Mouse (Mus musculus): ENCODE measurements at regions not wholly inside any gene's neighbourhood (a gene's known extent, or its start where the extent isn't known, plus 50 kb on each side); places are given as distances from the start of the nearest gene placed in this dataset.

DNA sequence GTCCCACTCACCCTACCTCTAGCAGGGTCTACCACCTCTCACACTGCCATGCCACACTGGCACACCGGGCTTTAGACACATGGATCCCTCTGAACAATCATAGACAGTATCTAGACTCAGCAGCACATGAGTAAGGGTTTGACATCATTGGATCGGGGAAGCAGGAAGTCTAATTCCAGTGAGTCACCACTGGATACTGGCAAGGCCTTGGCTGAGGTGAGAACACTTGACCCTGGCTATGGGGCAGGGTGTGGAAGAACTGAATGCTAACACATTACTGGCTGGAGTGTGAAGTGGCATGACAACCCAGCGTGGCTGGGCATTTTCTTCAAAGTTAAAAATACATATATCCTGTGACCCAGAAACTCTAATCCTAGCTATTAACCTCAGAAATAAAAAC, 114.4 kb downstream of the H2afy start:
- no peak for DNase-seq

DNA sequence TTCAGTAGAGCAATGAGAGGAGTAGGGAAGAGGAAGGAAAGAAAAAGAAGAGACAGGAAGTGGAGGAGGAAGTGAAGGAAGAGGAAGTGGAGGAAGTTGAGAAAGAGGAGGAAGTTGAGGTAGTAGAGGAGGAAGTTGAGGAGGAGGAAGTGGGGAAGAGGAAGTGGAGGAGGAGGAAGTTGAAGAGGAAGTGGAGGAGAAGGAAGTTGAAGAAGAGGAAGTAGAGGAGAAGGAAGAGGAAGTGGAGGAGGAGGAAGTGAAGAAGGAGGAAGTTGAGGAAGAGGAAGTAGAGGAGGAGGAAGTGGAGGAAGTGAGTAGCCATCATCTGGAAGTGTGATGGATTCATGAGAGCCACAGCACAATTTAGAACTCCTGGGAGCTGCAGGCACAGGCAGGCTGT, 122.2 kb downstream of the H2afy start:
- DNase-seq = no peak

DNA sequence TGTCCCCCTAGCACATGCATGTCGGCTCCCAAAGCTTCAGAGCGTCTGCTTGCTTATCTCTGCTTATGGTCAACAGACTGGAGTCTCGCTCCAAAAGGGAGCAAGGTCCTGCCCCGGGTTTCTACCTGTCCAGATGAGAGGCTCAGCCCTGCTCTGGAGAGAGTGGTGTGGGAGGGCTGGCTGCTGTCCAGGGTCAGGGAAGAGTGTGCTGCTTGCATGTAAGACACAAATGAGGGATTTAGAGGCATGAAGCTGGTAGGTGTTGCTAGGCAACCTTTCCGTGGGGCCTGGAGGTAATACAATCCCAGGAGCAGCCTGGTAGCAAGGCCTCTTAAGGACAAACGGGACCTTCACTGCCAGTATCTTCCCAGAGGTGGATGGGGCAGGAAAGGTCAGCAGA, 125.7 kb downstream of the H2afy start:
- DNase-seq = no peak

GRCm38 (mm10) chr13:56006827-56007226, 129.3 kb downstream of the H2afy start:
- DNase-seq = no peak

GRCm38 (mm10) chr13:56005746-56006145, 130.4 kb downstream of the H2afy start:
- DNase-seq = no peak

- peak; percentile 73 for DNase-seq
Observed at GRCm38 (mm10) chr13:56003724-56004393, 132.3 kb downstream of the H2afy start.

DNA sequence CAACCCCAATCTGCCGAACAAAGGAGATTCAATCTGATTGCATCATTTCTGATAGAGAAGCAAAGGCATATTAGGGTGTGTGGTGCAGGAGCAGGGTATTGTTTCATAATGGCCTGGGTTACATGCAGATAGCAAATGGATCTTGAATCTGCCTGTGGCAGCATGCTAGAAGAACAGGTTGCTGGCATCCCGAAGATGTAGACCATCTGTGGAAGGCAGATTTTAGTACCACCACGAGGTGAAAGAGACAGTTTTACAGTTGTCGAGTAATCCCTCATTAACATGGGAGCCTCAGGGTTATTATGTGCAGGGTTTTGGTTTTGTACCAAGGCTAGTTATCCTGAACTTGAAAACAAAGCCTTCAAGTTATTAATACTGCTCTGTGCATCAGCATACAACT, 140.9 kb downstream of the H2afy start:
- DNase-seq = no peak

DNA sequence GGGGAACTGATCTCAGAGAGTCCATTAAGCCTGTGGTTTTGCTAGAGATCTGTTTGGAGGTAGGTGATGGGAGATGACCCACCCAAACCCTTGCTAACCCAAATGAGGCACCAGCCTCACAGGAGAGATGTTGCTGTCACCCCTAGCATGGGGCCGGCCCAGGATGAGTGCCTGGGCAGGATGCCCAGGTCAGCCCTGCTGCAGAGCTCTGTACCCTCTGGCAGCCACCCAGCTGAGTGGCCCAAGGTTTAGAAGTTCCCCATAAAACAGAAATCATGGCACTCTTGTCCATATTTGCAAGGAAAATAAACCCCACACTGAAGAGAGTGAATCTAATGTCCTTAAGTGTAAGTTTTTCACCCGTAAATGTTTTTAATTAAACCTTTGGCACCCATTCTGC, 141.7 kb downstream of the H2afy start:
- DNase-seq = peak; percentile 84

- peak; percentile 30 for DNase-seq
Observed at GRCm38 (mm10) chr13:55992699-55993098, 143.5 kb downstream of the H2afy start.

DNA sequence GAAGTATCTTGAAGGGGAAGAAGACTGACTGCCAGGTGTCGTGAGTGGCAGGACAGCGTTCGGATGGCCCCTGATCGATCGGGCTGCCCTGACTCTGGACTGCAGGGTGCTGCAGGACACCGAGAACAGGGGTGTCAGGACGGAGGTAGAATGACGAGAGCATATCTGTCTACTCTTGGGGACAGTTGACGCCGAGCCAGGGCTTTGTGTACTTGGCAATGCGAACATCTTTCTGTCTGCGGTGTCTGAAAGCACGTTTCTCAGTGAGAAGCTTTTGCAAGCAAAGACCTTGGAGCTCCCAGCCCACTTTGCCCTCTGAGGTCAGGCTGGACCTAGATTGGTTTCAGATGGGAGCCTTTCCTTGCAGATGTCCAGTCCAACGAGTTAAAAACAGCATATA, 144.9 kb downstream of the H2afy start:
- DNase-seq = no peak

DNA sequence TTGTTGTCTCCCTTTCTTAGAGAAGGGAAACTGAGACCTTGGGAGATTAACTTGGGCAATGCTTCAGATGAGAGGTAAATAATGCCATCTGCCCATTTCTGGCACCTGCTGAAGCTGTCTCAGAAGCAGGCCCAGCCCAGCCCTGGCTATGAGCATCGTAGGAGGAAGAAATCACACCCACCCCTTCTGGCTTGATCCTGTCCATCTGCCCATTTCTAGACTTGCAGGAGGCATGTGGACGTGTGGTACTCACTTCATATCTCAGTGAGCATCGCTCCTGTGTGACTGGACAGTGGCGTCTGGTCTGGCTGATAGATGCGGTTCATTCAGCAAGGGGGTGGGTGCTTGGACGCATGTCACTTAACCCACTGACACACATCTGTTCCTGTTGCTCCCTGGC, 146.0 kb downstream of the H2afy start:
- no peak for DNase-seq

DNA sequence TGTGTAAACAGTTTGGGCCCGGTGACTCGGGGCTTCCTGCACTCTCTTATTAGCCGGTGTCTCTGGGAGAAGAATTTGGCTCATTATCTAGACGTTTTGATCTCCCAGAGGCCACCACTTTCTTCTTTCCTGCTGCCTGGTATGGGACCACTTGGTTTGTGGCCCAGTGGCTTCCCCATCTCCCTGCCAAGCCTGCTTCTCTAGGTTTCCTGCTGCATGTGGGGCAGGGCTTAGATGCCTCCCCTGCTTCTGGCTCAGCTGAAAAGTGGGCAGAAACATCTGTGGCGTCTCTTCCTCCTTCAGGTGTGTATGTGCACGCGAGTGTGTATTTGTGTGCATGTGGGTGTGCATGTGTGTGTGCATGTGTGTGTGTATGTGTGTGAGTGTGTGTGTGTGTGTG, 146.8 kb downstream of the H2afy start:
- DNase-seq = no peak

- DNase-seq = no peak
Observed at GRCm38 (mm10) chr13:55985396-55985795, 149.4 kb upstream of the Pitx1 start.

- no peak for DNase-seq
Observed at GRCm38 (mm10) chr13:55984772-55985171, 148.8 kb upstream of the Pitx1 start.

DNA sequence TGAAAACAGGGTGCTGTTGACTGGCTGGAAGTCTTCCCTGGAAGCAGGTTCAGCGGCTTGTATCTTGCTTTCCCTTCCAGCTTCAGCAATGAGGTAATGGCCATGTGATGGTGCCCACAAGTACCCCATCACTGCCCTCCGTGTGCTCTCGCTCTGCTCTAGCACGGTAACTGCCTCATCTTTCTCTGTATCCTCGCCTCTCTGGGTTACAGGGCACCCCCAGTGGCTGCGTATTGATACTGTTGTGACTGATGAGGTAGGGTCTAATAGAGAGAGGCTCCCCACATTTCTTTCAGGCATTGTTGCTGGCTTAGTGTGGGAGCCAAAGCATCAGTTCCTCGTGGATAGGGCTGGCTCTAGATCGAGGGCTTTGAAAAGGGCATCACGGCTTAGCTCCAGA, 147.9 kb upstream of the Pitx1 start:
- DNase-seq = no peak

GRCm38 (mm10) chr13:55981041-55981440, 145.0 kb upstream of the Pitx1 start:
- no peak for DNase-seq

- no peak for DNase-seq
Observed at GRCm38 (mm10) chr13:55977902-55978301, 141.9 kb upstream of the Pitx1 start.

- DNase-seq = no peak
Observed at GRCm38 (mm10) chr13:55976911-55977381, 141.0 kb upstream of the Pitx1 start.

- DNase-seq = no peak
Observed at GRCm38 (mm10) chr13:55974105-55974504, 138.1 kb upstream of the Pitx1 start.

- DNase-seq = no peak
Observed at GRCm38 (mm10) chr13:55970687-55971086, 134.7 kb upstream of the Pitx1 start.

- DNase-seq = no peak
Observed at GRCm38 (mm10) chr13:55969473-55969872, 133.5 kb upstream of the Pitx1 start.

- DNase-seq = no peak
Observed at GRCm38 (mm10) chr13:55967151-55967550, 131.2 kb upstream of the Pitx1 start.

DNA sequence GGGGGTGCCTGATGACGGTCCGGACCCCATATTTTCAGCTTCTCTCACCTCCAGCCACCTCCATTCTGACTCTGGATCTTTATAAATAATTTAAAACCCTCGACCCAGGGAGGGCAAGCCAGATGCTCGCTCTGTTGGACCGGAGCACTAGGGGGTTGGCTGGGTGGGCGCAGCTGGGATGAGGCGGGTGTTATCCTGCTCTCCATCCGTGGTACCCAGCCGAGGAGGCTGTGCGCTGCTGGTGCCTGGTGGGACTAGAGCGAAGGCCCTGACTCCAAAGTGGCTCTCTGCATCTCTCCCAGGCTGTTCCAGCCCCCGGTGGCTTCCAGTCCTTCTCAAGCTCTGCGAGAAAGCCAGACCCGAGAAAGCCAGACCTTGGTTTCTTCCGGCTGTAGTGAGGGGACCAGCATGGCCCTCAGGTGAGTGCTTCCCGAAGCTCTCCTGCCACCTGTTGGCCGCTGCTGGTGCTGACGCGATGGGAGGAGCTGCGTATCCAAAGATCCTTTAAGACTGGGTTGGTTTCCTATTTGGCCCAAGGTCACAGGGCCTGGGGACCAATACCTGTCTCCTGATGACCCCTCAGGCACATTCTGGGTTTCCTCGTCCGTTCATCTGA, 127.1 kb upstream of the Pitx1 start:
- peak; percentile 68 for DNase-seq

DNA sequence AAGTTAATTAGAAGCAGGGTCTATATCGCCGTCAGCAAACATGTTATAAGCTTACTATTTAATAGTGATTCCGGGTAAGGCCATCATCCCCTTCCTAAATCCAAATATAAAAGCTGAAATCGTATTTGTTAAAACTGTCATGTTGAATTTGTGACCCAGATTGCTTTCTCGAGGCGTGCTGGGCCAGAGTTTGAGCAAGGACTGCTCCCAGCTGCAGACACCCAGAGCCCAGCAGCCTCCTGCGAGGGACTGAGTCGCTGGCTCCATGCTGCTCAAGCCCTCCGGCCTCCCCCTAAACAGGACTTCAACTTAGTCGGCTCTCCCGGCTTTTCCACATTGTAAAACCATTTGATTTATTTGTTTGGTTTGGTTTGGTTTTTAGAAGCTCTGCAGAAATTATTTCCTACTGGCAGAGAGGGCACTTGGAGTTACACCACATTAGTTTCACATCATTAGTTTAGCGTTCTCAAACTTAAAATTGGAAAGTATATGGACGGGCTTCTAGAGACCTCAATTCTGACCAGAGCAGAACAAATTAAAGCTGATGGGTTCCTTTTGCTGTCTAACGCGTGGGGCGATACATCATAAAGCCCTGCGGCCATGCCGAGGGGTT, 126.4 kb upstream of the Pitx1 start:
- DNase-seq = no peak
